Mouse (Mus musculus) liver, embryonic 14.5 days (tissue): ENCODE data around the gene Gm14226. TPM values are rescaled to one million over a fixed set of nuclear protein-coding genes. Genes with fewer than 3 reads are reported as not detected.
"Not testable (repeated sequence)": the region's sequence is repeated elsewhere in the genome, so short reads cannot be mapped to it uniquely, and the experiment has no call there.

Experiments used
- ATAC-seq: fragments of 200-750 bp; cut with Nextera tagmentation; 2 replicates; pipeline ENCODE4 v1.8.0; 2017; ENCODE audit warnings: moderate number of reproducible peaks, mild to moderate bottlenecking, moderate library complexity; ENCODE audit not compliant: insufficient read depth
- DNase-seq, 3 experiments: peaks; one replicate each; pipeline ENCODE4 v3.0.0-alpha.2; 2012 to 2013; ENCODE audit warnings: low read depth in 3 of 3, low spot score in 3 of 3
- H3K27ac ChIP-seq: fragments of 300-500 bp; sonication (generic); 2 replicates; pipeline ENCODE4 v1.5.1; 2014; ENCODE audit warnings: moderate library complexity, mild to moderate bottlenecking, control low read depth, inconsistent platforms
- H3K27me3 ChIP-seq: fragments of 300-500 bp; sonication (generic); 2 replicates; pipeline ENCODE4 v1.6.1; 2014; ENCODE audit warnings: mild to moderate bottlenecking, low read length, moderate library complexity; ENCODE audit not compliant: control insufficient read depth, insufficient read depth
- H3K36me3 ChIP-seq: fragments of 300-500 bp; sonication (generic); replicated peaks from 2 replicates; pipeline ENCODE4 v1.6.1; 2014; ENCODE audit warnings: low read depth; ENCODE audit not compliant: control insufficient read depth, insufficient read depth
- H3K4me1 ChIP-seq, 2 experiments: fragments of 200-500 bp in 1 of 2; fragments of 300-500 bp in 1 of 2; sonication (generic) in 1 of 2; replicated peaks; 2 replicates each; pipeline ENCODE4 v1.6.1; 2012 to 2014; ENCODE audit warnings: antibody characterized with exemption in 1 of 2, inconsistent platforms in 1 of 2, low read length in 1 of 2; ENCODE audit not compliant: control insufficient read depth in 2 of 2, insufficient read depth in 2 of 2
- H3K4me2 ChIP-seq: fragments of 300-500 bp; sonication (generic); 2 replicates; pipeline ENCODE4 v1.6.1; 2014; ENCODE audit warnings: low read depth, mild to moderate bottlenecking, control low read depth, moderate library complexity
- H3K4me3 ChIP-seq, 2 experiments: fragments of 200-500 bp in 1 of 2; fragments of 300-500 bp in 1 of 2; sonication (generic) in 1 of 2; 2 replicates each; pipeline ENCODE4 v1.5.1; 2012 to 2014; ENCODE audit warnings: low read depth in 2 of 2, low read length in 2 of 2, mild to moderate bottlenecking in 2 of 2, control low read depth in 1 of 2, inconsistent platforms in 1 of 2, moderate library complexity in 1 of 2; ENCODE audit not compliant: insufficient read depth in 1 of 2
- H3K9ac ChIP-seq: fragments of 300-500 bp; sonication (generic); replicated peaks from 2 replicates; pipeline ENCODE4 v1.6.1; 2014; ENCODE audit warnings: mild to moderate bottlenecking, control low read depth, moderate library complexity
- H3K9me3 ChIP-seq: fragments of 300-500 bp; sonication (generic); 2 replicates; pipeline ENCODE4 v1.6.1; 2016; ENCODE audit warnings: low read length, mixed read lengths; ENCODE audit not compliant: control insufficient read depth
- CTCF ChIP-seq: IDR thresholded peaks from 2 replicates; pipeline ENCODE4 v1.5.1; 2016; ENCODE audit warnings: antibody characterized with exemption, low read depth, control low read depth
- EP300 ChIP-seq: IDR thresholded peaks from 2 replicates; pipeline ENCODE4 v1.6.1; 2016; ENCODE audit warnings: antibody characterized with exemption, low read depth
- WGBS: fragments of 180-500 bp; shearing (Covaris S2); extraction: QIAGEN DNeasy Blood & Tissue Kit; methylation state at CpG from one replicate; pipeline ENCODE4 v1.1.7; 2014; ENCODE audit not compliant: insufficient replicate concordance; 5-methylcytosine and 5-hydroxymethylcytosine counted together
- polyA plus RNA-seq, 2 experiments: library from polyadenylated mRNA; depleted of rRNA in 1 of 2; stranded (reverse) in 1 of 2; unstranded in 1 of 2; fragments of >200 nt; fragmentation: Nextera tagmentation in 1 of 2; extraction: Ambion mirVana in 1 of 2; gene quantifications; 2 replicates each; pipeline versions ENCODE4 v1.2.1 to v1.2.3; 2012 to 2014

The Gm14226 gene
- polyA plus RNA-seq, 2 experiments = 0.16 to 0.36 TPM

- Histone ChIP-seq H3K36me3 (no peaks in the 10 kb centered on the region), H3K9me3 (no peaks in the 10 kb centered on the region), H3K9ac (no peak overlapping the region), H3K4me3 (no peak overlapping the region), H3K27me3 (no peaks in the 10 kb centered on the region), H3K4me1 (peaks cover 7 to 27% of the 10 kb centered on the region in 2 experiments), H3K27ac (no peak overlapping the region), H3K4me2 (no peak overlapping the region)
- DNase-seq (peak in 1 of 3 experiments; percentile 22), ATAC-seq (no peak)
- WGBS = 67% methylated on average over 2 of the region's 2 CpGs
- no peak for TF ChIP-seq EP300
- no peak for TF ChIP-seq CTCF
These were observed 34.6 kb downstream of the Gm14226 start for GRCm38 (mm10) chr2:155052681-155053080.

GRCm38 (mm10) chr2:155053512-155053911 lies 35.4 kb downstream of the Gm14226 start:
- not testable (repeated sequence) for H3K9ac ChIP-seq, ATAC-seq, H3K36me3 ChIP-seq, H3K27ac ChIP-seq, DNase-seq, H3K27me3 ChIP-seq, H3K4me2 ChIP-seq, H3K4me3 ChIP-seq, H3K9me3 ChIP-seq
- 62% methylated on average over 8 of the region's 8 CpGs for WGBS
- peaks cover 7 to 27% of the 10 kb centered on the region in 2 experiments for H3K4me1 ChIP-seq

- H3K4me1 ChIP-seq = peaks cover 7 to 27% of the 10 kb centered on the region in 2 experiments
- H3K9me3 ChIP-seq = no peaks in the 10 kb centered on the region
- no peak overlapping the region for H3K27ac ChIP-seq
- H3K9ac ChIP-seq = no peak overlapping the region
- H3K4me3 ChIP-seq = no peak overlapping the region
- WGBS = 69% methylated on average over 3 of the region's 3 CpGs
- ATAC-seq (no peak), DNase-seq (no peak)
- H3K27me3 ChIP-seq = no peaks in the 10 kb centered on the region
- H3K36me3 ChIP-seq = no peaks in the 10 kb centered on the region; the same call in 1 of the 2 replicates
- TF ChIP-seq CTCF = no peak
- no peak for TF ChIP-seq EP300
- H3K4me2 ChIP-seq = no peak overlapping the region
These were observed 36.6 kb downstream of the Gm14226 start for GRCm38 (mm10) chr2:155054672-155055071.

DNA sequence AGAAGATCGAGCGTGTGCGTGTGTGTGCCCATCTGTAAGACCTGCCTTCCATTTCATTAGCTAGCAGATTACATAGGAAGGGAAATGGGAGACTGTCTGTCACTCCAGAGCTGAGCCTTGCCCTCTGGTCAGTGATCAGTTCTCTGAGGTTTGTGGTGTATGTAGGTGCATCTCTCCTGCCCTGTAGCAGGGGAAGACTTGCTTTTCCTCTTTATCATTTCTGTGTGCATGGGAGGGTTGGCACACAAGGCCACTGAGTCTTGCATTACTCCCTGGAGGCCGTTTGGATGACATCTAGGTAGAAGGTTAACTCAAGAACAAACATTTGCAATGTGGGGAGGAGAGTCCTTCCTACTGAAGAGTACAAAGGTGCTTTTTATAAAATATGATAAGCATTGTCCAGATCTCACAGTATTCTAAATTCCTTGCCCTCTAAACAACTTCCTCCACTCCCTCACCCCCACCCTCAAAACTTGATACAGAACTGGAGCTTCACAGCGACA lies 38.1 kb downstream of the Gm14226 start:
- no peaks in the 10 kb centered on the region for H3K27me3 ChIP-seq
- H3K9ac ChIP-seq = no peak overlapping the region
- WGBS = 56% methylated on average over 5 of the region's 5 CpGs
- H3K4me3 ChIP-seq = no peak overlapping the region
- ATAC-seq = no peak
- DNase-seq = no peak
- H3K36me3 ChIP-seq = peaks cover 5% of the 10 kb centered on the region
- no peaks in the 10 kb centered on the region for H3K9me3 ChIP-seq
- H3K27ac ChIP-seq = no peak overlapping the region
- peaks cover 7 to 20% of the 10 kb centered on the region in 2 experiments for H3K4me1 ChIP-seq
- no peak overlapping the region for H3K4me2 ChIP-seq
- TF ChIP-seq EP300 = no peak
- TF ChIP-seq CTCF = no peak

DNA sequence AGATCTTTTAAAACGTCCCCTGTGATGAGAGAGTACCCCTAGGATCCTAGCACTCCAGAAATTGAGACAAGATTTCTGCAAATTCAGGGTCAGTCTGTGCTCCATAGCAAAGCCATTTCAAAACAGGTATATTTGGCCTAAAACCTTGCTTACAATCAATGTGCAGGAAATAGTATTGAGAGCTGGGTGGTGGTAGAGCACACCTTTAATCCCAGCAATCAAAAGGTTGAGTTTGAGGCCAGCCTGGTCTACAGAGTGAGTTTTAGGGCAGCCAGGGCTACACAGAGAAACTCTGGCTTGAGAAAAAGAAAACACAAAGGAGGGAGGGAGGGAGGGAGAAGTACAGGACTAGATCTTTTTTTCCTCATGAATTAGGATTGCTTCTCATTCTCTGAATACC lies 39.3 kb downstream of the Gm14226 start:
- H3K4me2 ChIP-seq = no peak overlapping the region
- H3K36me3 ChIP-seq = peaks cover 11% of the 10 kb centered on the region
- H3K4me1 ChIP-seq = peaks cover 0 to 8% of the 10 kb centered on the region in 2 experiments; a peak in 2 of 4 replicates
- H3K27me3 ChIP-seq = no peaks in the 10 kb centered on the region
- no peak for TF ChIP-seq CTCF
- no peak for TF ChIP-seq EP300
- DNase-seq = no peak
- H3K9ac ChIP-seq = no peak overlapping the region
- H3K4me3 ChIP-seq = no peak overlapping the region
- no peak overlapping the region for H3K27ac ChIP-seq
- WGBS = 41% methylated on average over 1 of the region's 1 CpGs
- no peaks in the 10 kb centered on the region for H3K9me3 ChIP-seq
- ATAC-seq = no peak
